Mouse (Mus musculus) splenic B cell, adult 2 months (primary cell): Measurements from ENCODE around the gene Map4k4.

Experiments
- DNase-seq: peaks from one replicate; pipeline ENCODE4 v3.0.0-alpha.2; 2011; ENCODE audit warnings: low read depth, low spot score
- H3K27me3 ChIP-seq: 2 replicates; pipeline ENCODE4 v1.6.1; 2012; ENCODE audit warnings: mild to moderate bottlenecking, low read length, moderate library complexity, mixed read lengths; ENCODE audit not compliant: control insufficient read depth, poor library complexity, insufficient read depth, severe bottlenecking
- H3K36me3 ChIP-seq: 2 replicates; pipeline ENCODE4 v1.6.1; 2012; ENCODE audit warnings: mild to moderate bottlenecking, low read length, moderate library complexity, mixed read lengths; ENCODE audit not compliant: control insufficient read depth, poor library complexity, insufficient read depth, severe bottlenecking

The Map4k4 gene

GRCm38 (mm10) chr1:39976847-39977744 lies 76.4 kb downstream of the Map4k4 start:
- peak; percentile 42 for DNase-seq
- Histone ChIP-seq H3K36me3 (peaks cover 5% of the 10 kb centered on the region; the same call in 1 of the 2 replicates), H3K27me3 (no peaks in the 10 kb centered on the region; the same call in 1 of the 2 replicates)

GRCm38 (mm10) chr1:39978781-39979486 lies 78.2 kb downstream of the Map4k4 start:
- H3K27me3 ChIP-seq = no peaks in the 10 kb centered on the region; the same call in 1 of the 2 replicates
- H3K36me3 ChIP-seq = peaks cover 8% of the 10 kb centered on the region; the same call in 1 of the 2 replicates
- peak; percentile 57 for DNase-seq

GRCm38 (mm10) chr1:39980314-39981290 lies 79.9 kb downstream of the Map4k4 start:
- no peak for DNase-seq
- Histone ChIP-seq H3K36me3 (peaks cover 10% of the 10 kb centered on the region), H3K27me3 (no peaks in the 10 kb centered on the region; the same call in 1 of the 2 replicates)

GRCm38 (mm10) chr1:39981970-39982369 lies 81.3 kb downstream of the Map4k4 start:
- H3K36me3 ChIP-seq = peaks cover 14% of the 10 kb centered on the region
- no peak for DNase-seq
- H3K27me3 ChIP-seq = no peaks in the 10 kb centered on the region; the same call in 1 of the 2 replicates

- Histone ChIP-seq H3K36me3 (peaks cover 12% of the 10 kb centered on the region), H3K27me3 (no peaks in the 10 kb centered on the region; the same call in 1 of the 2 replicates)
- peak; percentile 47 for DNase-seq
Observed at GRCm38 (mm10) chr1:39982727-39983487, 82.2 kb downstream of the Map4k4 start.

- Histone ChIP-seq H3K36me3 (peaks cover 15% of the 10 kb centered on the region), H3K27me3 (no peaks in the 10 kb centered on the region; the same call in 1 of the 2 replicates)
- DNase-seq = no peak
Observed at GRCm38 (mm10) chr1:39984331-39984730, 83.6 kb downstream of the Map4k4 start.

- Histone ChIP-seq H3K27me3 (no peaks in the 10 kb centered on the region), H3K36me3 (peaks cover 13% of the 10 kb centered on the region)
- peak; percentile 34 for DNase-seq
Observed at GRCm38 (mm10) chr1:39986820-39987219, 86.1 kb downstream of the Map4k4 start.

GRCm38 (mm10) chr1:39988841-39989240 lies 88.1 kb downstream of the Map4k4 start:
- peaks cover 13% of the 10 kb centered on the region for H3K36me3 ChIP-seq
- DNase-seq = no peak
- no peaks in the 10 kb centered on the region for H3K27me3 ChIP-seq

GRCm38 (mm10) chr1:39990041-39990440 lies 89.3 kb downstream of the Map4k4 start:
- DNase-seq = no peak
- Histone ChIP-seq H3K36me3 (peaks cover 12% of the 10 kb centered on the region), H3K27me3 (no peaks in the 10 kb centered on the region)

GRCm38 (mm10) chr1:39993921-39994320 lies 93.2 kb downstream of the Map4k4 start:
- Histone ChIP-seq H3K36me3 (peaks cover 9% of the 10 kb centered on the region), H3K27me3 (no peaks in the 10 kb centered on the region)
- no peak for DNase-seq

GRCm38 (mm10) chr1:39995593-39995992 lies 94.9 kb downstream of the Map4k4 start:
- peaks cover 12% of the 10 kb centered on the region for H3K36me3 ChIP-seq
- no peaks in the 10 kb centered on the region for H3K27me3 ChIP-seq
- no peak for DNase-seq

- peaks cover 10% of the 10 kb centered on the region for H3K36me3 ChIP-seq
- no peaks in the 10 kb centered on the region for H3K27me3 ChIP-seq
- DNase-seq = peak; percentile 32
Observed at GRCm38 (mm10) chr1:40000476-40000875, 99.8 kb downstream of the Map4k4 start.

- DNase-seq = peak; percentile 46
- Histone ChIP-seq H3K27me3 (no peaks in the 10 kb centered on the region), H3K36me3 (peaks cover 10% of the 10 kb centered on the region)
Observed at GRCm38 (mm10) chr1:40000899-40001298, 100.2 kb downstream of the Map4k4 start.
